Mouse (Mus musculus): ENCODE results near the gene Coasy.
"Not testable (repeated sequence)": the region's sequence is repeated elsewhere in the genome, so short reads cannot be mapped to it uniquely, and the experiment has no call there.

The Coasy gene

DNA sequence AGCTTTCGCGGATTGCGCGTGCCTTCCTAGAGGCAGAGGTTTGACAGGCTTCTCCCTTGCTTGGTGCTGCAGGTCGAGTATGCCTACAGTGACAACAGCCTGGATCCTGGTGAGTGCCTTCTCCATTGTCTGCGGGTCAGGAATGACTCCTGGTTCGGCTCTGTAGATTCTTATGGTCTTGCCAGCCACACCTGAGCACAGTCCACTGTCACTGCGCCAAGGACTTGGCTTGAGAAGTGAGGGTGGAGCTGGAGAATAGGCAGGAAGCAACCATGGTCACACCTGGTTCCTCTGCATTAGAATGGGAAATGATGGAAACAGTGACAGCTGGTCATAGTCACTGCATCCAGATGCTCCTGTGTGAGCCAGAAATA, 5.3 kb downstream of the Coasy start:
- no peak for DNase-seq (ENCODE audit: low spot score in 2 of 2)

DNA sequence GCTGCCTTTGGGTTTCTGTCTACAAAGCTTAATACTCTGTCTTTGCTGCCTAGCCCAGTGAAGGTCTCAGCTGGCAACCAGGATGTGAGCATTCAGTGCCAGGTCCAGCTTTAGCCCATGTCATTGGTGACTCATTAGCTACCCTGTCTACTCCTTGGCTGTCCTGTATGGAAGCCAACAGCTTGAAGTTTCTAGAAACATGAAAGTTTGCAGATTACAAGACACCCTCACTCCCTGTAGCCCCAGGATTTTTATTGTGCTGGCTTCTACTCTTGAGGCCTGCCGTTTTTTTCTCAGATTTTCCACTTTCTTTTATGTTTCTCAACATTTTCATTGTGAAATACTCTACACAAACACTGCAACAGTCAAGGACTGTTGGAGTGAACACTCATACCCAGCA, 7.6 kb downstream of the Coasy start:
- DNase-seq (ENCODE audit: low spot score in 2 of 2) = no peak

DNA sequence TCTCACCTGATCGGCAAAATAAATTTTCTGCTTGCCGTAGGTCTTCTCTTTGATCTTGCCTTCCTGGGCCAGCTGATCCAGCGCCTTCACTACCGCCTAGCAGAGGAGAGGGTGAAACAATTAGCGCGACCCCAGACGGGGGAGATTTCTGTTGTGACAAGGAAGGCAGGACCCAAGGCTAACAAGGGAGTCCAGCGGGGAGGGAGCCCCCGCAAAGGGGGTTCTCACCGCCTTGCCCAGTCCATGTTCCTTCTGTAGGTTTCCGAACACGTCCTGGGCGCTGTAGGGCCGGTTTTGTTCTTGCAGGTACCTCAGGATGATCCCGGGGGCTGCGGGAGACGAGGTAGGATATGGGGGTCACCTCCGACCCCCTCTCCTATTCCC, 12.6 kb downstream of the Coasy start:
- DNase-seq (ENCODE audit: low spot score in 2 of 2) = no peak

DNA sequence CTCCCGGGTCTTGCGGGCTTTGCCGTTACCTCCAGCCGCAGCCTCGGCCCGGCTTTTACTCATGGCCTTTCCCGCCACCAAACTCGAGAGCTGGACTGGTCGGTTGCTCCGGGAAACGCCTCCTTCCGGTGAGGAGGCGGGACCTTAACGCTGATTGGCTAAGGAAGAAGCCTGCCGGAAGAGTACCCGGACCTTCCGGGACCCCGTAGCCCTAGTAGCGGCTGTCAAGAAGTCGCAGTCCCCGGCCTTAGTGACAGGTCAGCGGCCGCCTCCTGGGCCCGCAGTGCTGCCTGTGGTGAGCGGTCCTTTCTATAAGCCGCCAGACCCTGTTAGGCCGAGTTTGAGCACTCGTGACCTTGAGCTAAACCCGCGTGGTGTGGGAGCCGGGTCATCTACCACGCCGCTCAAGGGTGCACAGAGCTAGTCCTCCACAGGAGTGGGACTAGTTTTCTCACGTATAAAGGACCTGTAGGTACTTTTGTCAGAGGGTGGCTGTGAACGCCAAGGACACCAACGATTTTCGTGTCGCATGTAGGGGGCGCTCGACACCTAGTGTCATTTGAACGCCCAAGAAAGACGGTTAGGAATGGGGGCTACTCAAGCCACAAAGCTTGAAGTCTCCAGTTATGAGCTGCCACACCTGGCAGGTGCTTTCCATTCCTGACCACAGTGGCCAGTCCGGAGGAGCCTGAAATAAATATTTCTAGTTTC, 13.1 kb downstream of the Coasy start, which contains the start of gene Psmc3ip:
TSS of gene Psmc3ip (minus strand) at position 123 of the 711 bp plus-strand sequence.
- DNase-seq (ENCODE audit: low spot score in 2 of 2) = peak; percentile 83 to 94

DNA sequence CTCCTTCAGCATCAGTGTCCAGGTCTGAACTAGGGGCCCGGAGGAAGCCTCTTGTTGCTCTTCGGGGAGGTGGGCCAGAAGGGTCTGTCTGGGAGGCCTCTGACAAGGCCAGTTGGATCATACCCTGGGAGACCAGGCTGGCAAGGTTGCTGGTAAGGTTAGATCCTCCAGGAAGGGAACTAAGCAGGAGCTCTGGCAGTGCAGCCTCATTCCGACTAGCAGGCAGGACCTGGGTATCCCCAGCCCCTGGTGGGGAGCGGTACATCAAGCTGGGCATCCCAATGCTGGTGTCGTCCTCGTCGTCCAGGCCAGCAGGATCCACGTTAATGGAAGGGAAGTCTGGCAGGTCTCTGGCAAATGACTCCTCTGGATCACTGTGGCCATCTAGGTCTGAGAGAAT, 15.9 kb downstream of the Coasy start:
- no peak for DNase-seq (ENCODE audit: low spot score in 2 of 2)

DNA sequence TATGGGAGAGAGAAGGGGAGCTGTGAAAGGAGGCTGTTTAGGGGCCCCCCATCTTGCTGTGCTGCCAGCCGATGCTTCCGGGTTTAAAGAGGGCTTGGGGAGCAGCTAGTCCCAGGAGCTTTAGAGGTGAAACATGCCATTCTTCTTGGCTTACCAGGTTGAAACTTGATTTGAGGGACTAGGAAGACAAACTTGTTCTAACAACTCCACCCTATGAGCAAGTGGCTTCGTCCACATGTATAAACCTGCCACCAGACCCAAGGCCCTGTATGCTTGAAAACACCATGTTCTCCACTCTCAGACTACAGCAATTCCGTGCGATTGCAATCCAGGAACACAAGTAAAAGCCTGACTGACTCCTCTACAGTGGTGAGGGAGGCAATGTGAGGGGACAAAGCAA, 20.6 kb downstream of the Coasy start:
- no peak for DNase-seq (ENCODE audit: low spot score in 2 of 2)

DNA sequence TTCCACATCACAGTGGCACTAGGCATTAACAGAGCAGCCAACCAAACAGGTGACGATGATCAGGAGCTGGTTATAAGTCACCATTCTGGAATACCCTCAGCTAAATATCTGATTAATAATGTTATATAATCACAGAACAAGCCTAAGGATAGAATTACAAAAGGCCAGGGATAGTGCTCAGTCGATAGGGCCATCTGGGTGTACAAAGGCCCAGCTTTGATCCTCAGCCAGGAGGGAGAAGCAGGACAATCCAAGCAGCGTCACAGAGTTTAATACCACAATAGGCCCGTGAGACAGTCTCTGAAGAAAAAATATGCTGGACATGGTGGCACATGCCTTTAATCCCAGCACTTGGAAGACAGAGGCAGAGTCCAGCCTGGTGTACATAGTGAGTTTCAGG, 27.0 kb downstream of the Coasy start:
- DNase-seq (ENCODE audit: low spot score in 2 of 2) = no peak

DNA sequence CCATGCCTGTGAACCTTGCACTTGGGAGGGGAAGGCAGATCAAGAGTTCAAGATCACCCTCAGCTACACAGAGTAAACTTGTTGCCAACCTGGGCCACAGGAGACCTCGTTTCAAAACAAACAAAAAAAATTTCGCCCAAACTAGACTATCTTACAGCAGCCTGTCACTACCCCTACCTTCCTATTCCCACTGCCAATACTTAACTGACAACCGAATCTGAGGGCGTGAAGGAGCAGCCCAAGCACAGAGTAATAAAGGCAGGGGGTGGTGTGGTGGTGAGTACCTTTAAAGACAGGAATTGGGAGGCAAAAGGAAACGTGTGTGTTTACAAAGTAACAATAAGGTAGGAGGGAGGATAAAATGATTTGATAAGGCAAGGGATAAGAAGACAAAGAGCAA, 28.3 kb downstream of the Coasy start:
- DNase-seq (ENCODE audit: low spot score in 2 of 2) = no peak

DNA sequence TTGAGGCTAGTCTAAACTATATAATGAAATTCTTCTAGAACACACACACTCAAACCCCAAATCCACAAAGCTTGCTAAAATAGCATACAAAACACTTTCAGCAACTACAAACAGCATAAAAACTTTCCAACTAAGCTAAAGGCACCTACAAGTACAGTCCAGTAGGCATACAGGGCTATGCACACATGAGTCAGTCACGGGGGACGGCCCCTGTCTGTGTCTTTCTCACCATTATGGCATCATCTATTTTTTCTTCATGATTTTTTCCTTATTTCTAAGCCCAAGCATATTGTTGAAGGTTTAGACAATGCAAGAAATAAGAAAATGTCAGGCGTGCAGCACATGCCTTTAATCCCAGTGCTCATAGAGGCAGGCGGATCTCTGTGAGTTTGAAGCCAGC, 28.8 kb downstream of the Coasy start:
- DNase-seq (ENCODE audit: low spot score in 2 of 2) = no peak

DNA sequence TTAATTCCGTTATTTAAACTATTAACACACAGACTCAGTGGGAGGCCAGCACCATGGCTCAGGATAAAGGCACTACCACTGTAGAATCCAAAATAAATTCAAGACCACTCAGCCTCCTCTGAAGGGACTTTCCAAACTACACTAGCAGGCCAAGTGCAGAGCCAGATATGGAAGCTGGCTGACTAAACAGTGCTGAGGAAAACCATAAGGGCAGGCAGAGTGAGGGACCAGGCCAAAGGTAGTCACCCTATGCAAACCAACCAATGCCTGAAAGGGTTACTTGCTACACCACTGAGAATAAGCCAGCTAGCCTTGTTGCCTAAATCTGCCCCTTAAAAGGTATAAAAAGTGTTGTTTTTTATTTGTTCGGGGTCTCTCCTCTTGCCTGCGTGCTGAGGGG, 29.8 kb downstream of the Coasy start:
- no peak for DNase-seq (ENCODE audit: low spot score in 2 of 2)

DNA sequence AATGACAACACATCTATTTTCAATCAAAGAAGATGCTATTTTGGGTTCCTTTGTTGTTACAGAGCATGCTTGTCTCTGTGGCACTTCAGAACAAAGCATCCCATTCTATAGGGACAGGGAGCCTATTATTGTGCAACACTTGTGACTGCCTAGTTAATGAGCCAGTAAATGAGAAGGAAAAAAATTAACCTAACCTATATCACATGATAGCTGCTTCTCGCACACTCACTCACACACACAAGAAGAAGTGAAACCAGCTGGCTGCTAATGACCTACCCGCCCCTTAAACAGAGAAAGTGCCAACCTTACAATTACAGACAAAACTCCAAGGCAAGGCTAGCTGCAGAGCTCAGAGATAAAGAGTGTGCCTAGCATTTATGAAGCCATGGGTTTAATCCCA, 33.2 kb downstream of the Coasy start:
- no peak for DNase-seq (ENCODE audit: low spot score in 2 of 2)

DNA sequence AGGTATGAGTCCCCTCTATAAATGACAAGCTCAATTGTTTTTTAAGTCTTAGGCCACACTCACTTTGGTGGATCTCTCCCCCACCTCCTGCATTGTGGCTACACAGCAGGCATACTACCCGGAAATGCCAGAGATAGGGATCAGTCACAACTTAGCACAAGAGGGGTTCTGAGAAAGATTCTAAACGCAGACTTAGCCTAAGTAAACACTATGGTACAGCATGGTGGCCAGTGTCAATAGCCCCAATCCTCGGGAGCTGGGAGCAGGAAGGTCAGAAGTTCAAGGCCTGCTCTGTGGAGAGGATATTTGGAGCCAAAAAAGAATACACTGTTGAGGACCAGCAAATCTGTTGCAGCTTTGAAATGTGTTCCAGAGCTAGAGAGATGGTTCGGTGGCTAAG, 35.7 kb downstream of the Coasy start:
- no peak for DNase-seq (ENCODE audit: low spot score in 2 of 2)

DNA sequence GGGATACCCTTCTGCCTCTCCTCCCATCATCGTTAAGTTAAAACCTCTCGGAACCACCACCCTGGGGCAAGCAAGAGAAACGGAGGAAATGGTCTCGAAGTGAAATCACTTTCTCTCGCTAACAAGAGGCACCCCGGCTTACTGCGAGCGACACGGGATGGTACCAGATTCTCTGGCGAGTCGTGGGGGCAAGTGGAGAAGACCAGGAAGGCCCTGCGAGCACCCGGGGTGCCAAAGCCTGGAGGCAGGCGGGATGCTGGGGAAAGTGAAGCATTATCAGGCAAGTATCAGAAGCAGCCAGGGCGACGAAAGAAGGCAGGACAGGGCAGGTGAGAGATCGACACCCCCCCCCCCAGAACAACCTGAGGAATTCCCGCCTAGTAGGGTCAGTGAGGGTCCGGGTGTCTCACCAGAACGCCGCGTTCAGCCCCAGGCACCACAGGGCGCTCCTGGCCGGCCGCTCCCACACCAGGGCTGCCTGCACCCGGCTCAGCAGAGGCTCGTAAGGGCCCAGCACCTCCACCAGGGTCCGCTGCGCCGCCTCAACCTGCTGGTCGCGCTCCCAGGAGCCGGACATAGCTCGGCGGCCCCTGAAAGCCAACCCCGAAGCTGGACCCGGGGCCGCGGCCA, 36.9 kb downstream of the Coasy start:
- no peak for DNase-seq (ENCODE audit: low spot score in 2 of 2)

DNA sequence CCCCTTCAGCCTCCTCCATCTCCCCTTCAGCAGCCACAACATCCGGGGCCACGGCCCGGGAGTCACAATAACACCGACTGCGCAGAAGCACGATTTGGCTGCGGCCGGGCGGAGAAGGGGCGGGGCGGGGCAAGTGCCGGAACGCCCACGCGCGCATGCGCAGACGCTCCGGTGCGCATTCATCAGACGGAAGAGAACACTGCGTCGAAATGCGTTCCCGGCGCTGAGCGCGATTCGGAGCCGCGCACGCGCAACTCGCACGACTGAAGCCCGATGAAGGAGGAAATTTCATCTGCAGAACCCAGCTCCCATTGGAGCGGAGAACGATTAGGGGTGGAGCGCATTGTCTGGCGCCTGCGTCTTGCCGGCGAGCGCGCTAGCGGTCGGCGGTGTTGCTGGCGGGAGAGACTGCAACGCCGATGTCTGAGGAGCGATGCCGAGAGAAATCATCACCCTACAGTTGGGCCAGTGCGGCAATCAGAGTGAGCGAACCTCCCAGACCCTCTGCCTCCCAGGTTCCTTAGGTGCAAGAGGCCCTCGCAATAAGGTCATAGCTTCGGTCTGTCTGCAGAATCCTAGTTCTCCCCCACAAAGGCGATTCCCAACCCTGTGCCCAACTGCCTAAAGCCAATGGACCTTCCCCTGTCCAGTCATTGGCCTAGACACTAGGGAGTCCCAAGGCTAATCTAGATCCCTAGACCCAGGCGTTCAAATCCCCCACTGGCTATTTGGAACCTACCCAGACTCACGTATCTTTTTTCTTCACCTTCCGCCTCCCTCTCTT, 37.6 kb downstream of the Coasy start, which contains the start of the genes Retreg3 and Tubg1:
TSS of gene Retreg3 (minus strand) at position 133 of the 784 bp plus-strand sequence.
TSS of gene Tubg1 (plus strand) at position 178 of the 784 bp plus-strand sequence.
- DNase-seq (ENCODE audit: low spot score in 2 of 2) = peak; percentile 98 to 100

DNA sequence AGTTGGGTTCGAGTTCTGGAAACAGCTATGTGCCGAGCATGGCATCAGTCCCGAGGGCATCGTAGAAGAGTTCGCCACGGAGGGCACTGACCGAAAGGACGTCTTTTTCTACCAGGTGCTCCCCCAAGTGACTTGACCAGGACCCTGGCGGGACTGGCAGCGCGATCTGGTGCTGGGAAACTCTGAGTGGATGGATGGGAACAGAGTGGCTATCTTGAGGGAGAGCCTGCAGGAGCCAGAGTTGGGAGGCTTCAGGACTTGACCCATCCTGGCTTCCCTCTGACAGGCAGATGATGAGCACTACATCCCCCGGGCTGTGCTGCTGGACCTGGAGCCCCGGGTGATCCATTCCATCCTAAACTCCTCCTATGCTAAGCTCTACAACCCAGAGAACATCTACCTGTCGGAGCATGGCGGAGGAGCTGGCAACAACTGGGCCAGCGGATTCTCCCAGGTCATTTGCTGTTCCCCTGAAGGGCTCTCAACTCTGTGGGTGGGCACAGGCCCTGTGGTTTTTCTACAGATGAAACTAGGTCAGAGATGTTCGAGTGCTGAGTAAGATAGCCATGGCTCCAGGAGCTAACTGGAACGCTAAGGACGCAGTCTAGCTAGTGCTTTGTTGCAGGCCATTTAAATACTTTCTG, 38.3 kb downstream of the Coasy start:
- DNase-seq (ENCODE audit: low spot score in 2 of 2) = no peak

DNA sequence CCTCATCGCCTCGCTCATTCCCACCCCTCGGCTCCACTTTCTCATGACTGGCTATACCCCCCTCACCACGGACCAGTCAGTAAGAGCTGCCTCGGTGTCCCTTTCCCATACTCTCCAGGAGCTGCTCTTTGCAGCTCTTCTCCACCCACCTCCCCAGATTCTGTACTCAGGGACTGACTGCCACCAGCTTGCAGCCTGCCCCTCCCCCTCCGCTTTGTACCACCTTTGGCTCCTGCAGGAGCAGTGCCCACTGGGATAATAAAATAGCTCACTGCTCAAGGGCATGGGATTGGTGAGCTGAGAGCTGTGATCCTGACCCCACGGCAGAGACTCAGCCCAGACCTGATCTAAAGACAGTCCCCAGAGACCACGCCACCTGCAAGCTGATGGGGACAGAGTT, 42.1 kb downstream of the Coasy start:
- DNase-seq (ENCODE audit: low spot score in 2 of 2) = not testable (repeated sequence)

DNA sequence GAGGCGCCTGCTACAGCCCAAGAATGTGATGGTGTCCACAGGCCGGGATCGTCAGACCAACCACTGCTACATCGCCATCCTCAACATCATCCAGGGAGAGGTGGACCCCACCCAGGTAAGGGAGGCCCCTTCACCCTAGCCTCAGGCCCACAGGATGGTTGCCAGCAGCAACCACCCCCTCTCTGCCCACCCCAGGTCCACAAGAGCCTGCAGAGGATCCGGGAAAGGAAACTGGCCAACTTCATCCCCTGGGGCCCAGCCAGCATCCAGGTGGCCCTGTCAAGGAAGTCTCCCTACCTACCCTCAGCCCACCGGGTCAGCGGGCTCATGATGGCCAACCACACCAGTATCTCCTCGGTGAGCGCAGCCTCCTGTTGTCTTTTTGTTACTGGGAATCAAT, 42.6 kb downstream of the Coasy start:
- DNase-seq (ENCODE audit: low spot score in 2 of 2) = not testable (repeated sequence)

DNA sequence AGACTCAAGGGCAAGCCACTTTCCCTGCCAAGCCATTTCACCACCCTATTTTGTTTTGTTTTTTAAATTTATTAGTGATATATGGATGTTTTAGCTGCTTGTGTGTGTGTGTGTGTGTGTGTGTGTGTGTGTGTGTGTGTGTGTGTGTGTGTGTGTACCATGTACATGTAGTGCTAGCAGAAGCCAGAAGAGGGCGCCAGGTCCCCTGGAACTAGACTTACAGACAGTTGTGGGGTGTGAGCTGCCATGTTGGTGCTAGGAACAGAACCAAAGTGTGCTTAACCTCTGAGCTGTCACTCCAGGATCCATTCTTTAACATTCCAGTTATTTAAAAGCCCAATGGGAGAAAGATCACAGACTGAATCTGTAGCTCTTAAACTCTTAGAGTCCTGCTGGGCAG, 44.7 kb downstream of the Coasy start:
- no peak for DNase-seq (ENCODE audit: low spot score in 2 of 2)

DNA sequence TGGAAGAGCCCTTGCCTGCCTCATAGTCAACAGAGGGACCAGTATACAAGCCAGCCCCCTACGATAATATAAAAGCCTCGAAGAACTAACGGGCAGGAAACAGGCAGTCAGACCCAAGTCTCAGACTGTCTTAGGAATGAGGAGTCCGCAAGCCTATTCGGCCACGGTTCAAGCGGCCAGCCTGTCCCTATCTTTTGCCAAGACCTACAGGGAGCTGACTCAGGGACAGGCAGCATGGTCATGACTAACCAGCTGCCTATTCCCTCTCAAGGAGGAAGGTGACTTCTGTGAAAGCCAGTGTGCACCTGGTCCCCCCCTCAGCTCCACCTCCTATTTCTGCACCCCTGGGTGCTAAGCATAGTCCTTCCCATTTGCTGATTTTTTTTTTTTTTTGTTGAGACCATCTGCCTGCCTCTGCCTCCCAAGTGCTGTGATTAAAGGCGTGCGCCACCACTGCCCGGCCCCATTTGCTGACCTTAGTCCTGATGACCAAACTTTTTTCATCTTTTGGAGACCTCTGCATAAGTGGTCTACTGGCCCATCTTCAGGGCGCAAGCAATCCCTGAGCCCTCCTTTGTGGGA, 46.7 kb downstream of the Coasy start:
- no peak for DNase-seq (ENCODE audit: low spot score in 2 of 2)

DNA sequence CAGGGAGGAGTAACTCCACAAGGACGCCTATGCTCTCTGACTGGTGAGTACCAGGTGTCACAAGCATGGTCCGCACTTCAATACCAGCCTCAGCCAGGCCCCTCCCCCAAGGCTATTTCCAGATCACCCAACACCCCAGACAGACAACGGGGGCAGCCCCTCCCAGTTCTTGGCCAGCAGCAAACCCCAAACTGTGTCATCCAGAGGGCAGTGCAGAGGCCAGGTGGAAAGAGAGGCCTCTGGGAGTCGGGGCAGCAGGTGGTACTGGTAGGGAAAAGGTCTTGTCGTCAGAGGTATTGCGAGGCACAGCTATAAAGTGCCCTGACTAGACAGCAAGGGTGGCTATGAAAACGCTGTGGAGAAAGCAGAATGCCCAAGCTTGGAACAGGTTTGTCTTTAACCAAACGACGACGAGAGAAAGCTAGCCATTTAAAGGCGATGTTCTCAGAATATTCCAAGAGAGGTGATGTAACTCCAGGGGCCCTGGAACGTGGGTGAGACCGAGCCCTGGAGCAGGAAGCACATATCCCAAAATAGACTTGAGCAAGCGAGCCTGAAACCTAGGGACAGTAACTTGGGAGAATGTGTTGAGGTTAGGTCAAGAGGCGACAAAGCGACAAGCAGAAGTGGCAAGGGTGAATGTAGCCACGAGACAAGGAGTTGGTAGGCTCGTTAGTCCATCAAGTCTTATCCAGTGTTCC, 47.8 kb downstream of the Coasy start:
- DNase-seq (ENCODE audit: low spot score in 2 of 2) = no peak

DNA sequence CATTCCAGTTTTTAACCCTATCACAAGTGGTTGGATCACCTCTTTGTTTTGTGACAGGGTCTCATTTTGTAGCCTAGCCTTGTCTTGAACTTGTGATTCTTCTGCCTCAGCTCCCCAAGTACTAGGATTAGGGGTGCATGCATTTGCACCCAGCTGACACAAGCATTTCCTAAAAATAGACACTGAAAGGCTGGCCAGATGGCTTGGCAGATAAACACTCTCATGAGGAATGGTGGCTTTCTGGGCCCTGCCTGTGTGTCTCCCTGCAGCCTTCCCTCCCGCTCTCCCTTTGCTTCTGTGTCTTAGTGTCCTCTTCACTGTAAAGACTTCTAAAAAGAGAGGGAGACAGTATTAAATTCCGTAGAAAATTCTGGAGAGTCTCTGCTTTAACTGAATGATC, 48.8 kb downstream of the Coasy start:
- DNase-seq (ENCODE audit: low spot score in 2 of 2) = no peak

Data from cerebellum, postnatal 4 days (tissue).